Mouse (Mus musculus) midbrain, embryonic 10.5 days (tissue): ENCODE results near the gene Parn. TPM values are rescaled to one million over a fixed set of nuclear protein-coding genes. Genes with fewer than 3 reads are reported as not detected.

ENCODE experiments used
- DNase-seq: peaks from one replicate; pipeline ENCODE4 v3.0.0-alpha.2; 2017; ENCODE audit warnings: low spot score
- H3K27ac ChIP-seq: fragments of 300-500 bp; sonication (generic); replicated peaks from 2 replicates; pipeline ENCODE4 v1.5.1; 2016; ENCODE audit warnings: mild to moderate bottlenecking
- H3K27me3 ChIP-seq: fragments of 300-500 bp; sonication (generic); 2 replicates; pipeline ENCODE4 v1.6.1; 2016; ENCODE audit warnings: low read depth, mild to moderate bottlenecking; ENCODE audit not compliant: poor library complexity, severe bottlenecking
- H3K36me3 ChIP-seq: fragments of 300-500 bp; sonication (generic); 2 replicates; pipeline ENCODE4 v1.6.1; 2016; ENCODE audit warnings: mild to moderate bottlenecking, moderate library complexity
- H3K4me1 ChIP-seq: fragments of 300-500 bp; sonication (generic); 2 replicates; pipeline ENCODE4 v1.6.1; 2016
- H3K4me3 ChIP-seq: fragments of 300-500 bp; sonication (generic); 2 replicates; pipeline ENCODE4 v1.5.1; 2016; ENCODE audit warnings: mild to moderate bottlenecking, moderate library complexity
- H3K9me3 ChIP-seq: fragments of 300-500 bp; sonication (generic); replicated peaks from 2 replicates; pipeline ENCODE4 v1.6.1; 2016; ENCODE audit warnings: mild to moderate bottlenecking
- WGBS: fragments of 180-500 bp; shearing (Covaris S2); methylation state at CpG from one replicate; pipeline ENCODE4 v1.1.7; 2016; 5-methylcytosine and 5-hydroxymethylcytosine counted together
- polyA plus RNA-seq: library from polyadenylated mRNA; unstranded; fragments of >200 nt; fragmentation: Nextera tagmentation; extraction: Ambion mirVana; gene quantifications from 2 replicates; pipeline ENCODE4 v1.2.1, GENCODE M21; 2016

The Parn gene
- polyA plus RNA-seq, 1 experiment from 2014 or later = 47.2 TPM

- Histone ChIP-seq H3K27ac (no peak overlapping the region), H3K4me1 (no peaks in the 10 kb centered on the region), H3K9me3 (no peaks in the 10 kb centered on the region), H3K27me3 (no peaks in the 10 kb centered on the region), H3K4me3 (no peak overlapping the region), H3K36me3 (0 out of 2 replicates have a peak, but pooled peaks cover 8% of the 10 kb centered on the region)
- 99% methylated on average over 2 of the region's 2 CpGs for WGBS
- DNase-seq = no peak
These were observed 99.7 kb downstream of the Parn start for GRCm38 (mm10) chr16:13568280-13568679.

DNA sequence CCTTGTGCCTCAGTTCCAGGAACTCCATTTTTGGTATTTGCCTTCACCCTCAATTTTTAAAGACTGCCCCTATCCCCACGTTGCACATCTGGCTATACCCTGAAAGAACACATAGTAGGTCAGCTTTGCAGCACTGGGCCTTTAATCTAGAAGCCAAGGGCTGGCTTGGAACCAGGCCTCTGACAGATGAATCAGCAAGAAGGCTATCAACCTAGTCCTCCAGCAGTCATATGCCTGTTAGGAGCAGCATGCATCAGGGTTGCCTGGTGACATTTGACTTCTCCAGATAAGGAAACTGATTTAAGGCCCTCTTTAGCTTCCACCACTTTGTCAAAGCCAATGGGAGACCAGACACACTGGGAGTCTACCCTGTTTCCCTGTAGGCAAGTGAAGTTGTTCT, 100.4 kb downstream of the Parn start:
- no peak overlapping the region for H3K4me3 ChIP-seq
- H3K27me3 ChIP-seq = no peaks in the 10 kb centered on the region
- 0 out of 2 replicates have a peak, but pooled peaks cover 8% of the 10 kb centered on the region for H3K36me3 ChIP-seq
- no peaks in the 10 kb centered on the region for H3K4me1 ChIP-seq
- DNase-seq = no peak
- H3K27ac ChIP-seq = no peak overlapping the region
- no peaks in the 10 kb centered on the region for H3K9me3 ChIP-seq
- WGBS = 89% methylated on average over 1 of the region's 1 CpGs

DNA sequence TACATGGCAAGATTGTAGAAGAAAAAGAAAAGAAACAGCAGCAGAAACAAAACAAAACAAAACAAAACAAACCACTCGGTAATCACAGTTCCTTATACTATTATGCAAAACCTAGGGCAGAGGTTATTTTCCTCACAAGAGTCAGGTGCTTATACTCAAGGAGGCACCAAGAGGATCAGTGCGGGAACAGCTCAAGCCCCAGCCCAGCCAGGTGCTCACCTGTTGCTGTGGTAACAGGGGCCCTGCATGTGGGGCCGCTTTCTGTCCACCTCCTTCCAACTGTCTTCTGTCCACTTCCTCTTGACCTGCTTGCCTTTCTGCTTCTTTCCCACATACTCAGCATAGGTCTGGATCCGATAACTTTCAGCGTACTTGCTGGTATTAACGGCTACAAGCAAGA, 101.6 kb downstream of the Parn start:
- Histone ChIP-seq H3K4me1 (no peaks in the 10 kb centered on the region), H3K27ac (no peak overlapping the region), H3K27me3 (no peaks in the 10 kb centered on the region), H3K4me3 (no peak overlapping the region), H3K36me3 (0 out of 2 replicates have a peak, but pooled peaks cover 8% of the 10 kb centered on the region), H3K9me3 (no peaks in the 10 kb centered on the region)
- DNase-seq = no peak
- 93% methylated on average over 6 of the region's 6 CpGs for WGBS

DNA sequence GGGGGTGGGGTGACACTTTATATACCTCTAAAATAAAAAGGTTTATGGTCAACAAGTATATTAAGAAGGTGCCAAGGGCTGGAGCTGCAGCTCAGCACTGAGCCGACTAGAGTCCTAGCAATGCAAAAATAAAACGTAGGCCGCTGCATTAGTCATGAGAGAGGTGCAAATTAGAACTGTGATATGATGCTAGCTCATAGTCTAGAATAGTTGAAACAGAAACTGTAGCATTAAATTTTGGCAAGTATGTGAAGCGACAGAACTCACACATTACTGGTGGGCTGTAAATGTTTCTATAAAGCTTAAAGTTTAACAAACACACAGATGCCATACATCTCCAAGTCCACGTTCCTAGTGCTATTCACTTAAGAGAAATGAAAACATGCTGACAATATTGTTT, 102.7 kb downstream of the Parn start:
- Histone ChIP-seq H3K27ac (no peak overlapping the region), H3K27me3 (no peaks in the 10 kb centered on the region), H3K4me3 (no peak overlapping the region), H3K4me1 (no peaks in the 10 kb centered on the region), H3K9me3 (no peaks in the 10 kb centered on the region), H3K36me3 (0 out of 2 replicates have a peak, but pooled peaks cover 8% of the 10 kb centered on the region)
- no peak for DNase-seq
- 92% methylated on average over 5 of the region's 5 CpGs for WGBS

DNA sequence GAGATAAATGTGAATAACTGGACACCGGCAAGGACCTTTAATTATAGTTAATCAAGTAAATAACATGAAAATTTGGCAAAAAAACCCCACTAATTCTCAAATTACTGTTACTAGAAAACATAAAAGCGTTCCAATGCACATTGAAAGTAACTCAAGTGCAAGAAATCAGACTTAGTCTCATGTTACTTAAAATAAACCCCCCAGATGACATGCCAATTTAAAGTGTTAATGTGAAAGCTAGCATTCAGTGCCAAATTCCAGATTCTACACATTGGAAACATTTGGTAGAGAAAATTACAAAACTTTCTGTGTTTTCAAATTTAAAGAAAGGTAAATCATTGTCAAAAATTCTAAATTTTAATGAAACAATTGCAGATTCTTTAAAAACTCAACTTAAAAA, 110.2 kb downstream of the Parn start:
- H3K9me3 ChIP-seq = 0 out of 2 replicates have a peak, but pooled peaks cover 2% of the 10 kb centered on the region
- H3K36me3 ChIP-seq = peaks cover 4% of the 10 kb centered on the region
- H3K27ac ChIP-seq = no peak overlapping the region
- no peak overlapping the region for H3K4me3 ChIP-seq
- 88% methylated on average over 2 of the region's 2 CpGs for WGBS
- H3K4me1 ChIP-seq = no peaks in the 10 kb centered on the region
- DNase-seq = no peak
- no peaks in the 10 kb centered on the region for H3K27me3 ChIP-seq

GRCm38 (mm10) chr16:13556954-13557470, 111.0 kb downstream of the Parn start:
- Histone ChIP-seq H3K27ac (no peak overlapping the region), H3K36me3 (peaks cover 7% of the 10 kb centered on the region), H3K4me1 (no peaks in the 10 kb centered on the region), H3K27me3 (no peaks in the 10 kb centered on the region), H3K4me3 (no peak overlapping the region), H3K9me3 (0 out of 2 replicates have a peak, but pooled peaks cover 2% of the 10 kb centered on the region)
- 90% methylated on average over 9 of the region's 9 CpGs for WGBS
- DNase-seq = no peak

- H3K27ac ChIP-seq = no peak overlapping the region
- DNase-seq = no peak
- 0 out of 2 replicates have a peak, but pooled peaks cover 2% of the 10 kb centered on the region for H3K9me3 ChIP-seq
- peaks cover 7% of the 10 kb centered on the region for H3K36me3 ChIP-seq
- H3K4me1 ChIP-seq = no peaks in the 10 kb centered on the region
- H3K27me3 ChIP-seq = no peaks in the 10 kb centered on the region
- WGBS = 88% methylated on average over 7 of the region's 7 CpGs
- H3K4me3 ChIP-seq = no peak overlapping the region
These were observed 111.5 kb downstream of the Parn start for GRCm38 (mm10) chr16:13556446-13556845.

DNA sequence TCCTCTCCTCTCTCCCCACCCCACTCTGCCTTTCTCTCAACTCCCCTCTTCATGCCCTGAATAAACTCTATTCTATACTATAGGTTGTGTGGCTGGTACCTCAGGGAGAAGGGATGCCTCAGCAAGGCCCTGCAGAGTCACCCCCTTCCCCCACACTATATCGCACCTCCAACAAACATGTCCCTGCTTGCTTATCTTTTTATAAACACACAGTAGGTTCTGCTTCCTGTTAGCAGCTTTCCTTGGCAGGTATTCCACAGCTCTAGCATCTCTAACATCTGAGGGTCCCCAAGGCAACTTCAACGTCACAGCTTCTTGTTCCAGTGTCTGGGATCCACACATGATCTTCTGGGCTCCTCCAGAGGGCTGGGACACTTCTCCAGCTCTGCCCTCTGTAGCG, 117.3 kb downstream of the Parn start:
- WGBS = 94% methylated on average over 3 of the region's 3 CpGs
- no peak overlapping the region for H3K4me3 ChIP-seq
- H3K9me3 ChIP-seq = peaks cover 30% of the 10 kb centered on the region
- no peaks in the 10 kb centered on the region for H3K27me3 ChIP-seq
- H3K27ac ChIP-seq = no peak overlapping the region
- H3K4me1 ChIP-seq = no peaks in the 10 kb centered on the region
- H3K36me3 ChIP-seq = peaks cover 37% of the 10 kb centered on the region
- DNase-seq = no peak

DNA sequence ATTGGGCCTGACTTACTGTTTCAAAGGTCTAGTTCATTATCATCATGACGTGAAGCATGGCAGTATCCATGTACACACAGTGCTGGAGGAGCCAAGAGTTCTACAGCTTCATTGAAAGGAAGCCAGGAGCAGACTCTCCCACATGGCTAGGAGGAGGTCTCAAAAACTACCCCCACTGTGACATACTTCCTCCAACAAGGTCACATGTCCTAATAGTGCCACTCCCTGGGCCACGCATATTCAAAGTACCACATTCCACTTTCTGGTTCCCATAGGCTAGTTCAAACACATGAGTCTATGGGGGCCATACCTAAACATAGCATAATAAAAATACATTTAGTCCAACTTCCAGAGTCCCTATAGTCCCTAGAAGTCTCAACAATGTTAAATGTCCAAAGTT, 118.0 kb downstream of the Parn start:
- H3K27me3 ChIP-seq = no peaks in the 10 kb centered on the region
- no peak overlapping the region for H3K4me3 ChIP-seq
- H3K4me1 ChIP-seq = no peaks in the 10 kb centered on the region
- H3K36me3 ChIP-seq = peaks cover 44% of the 10 kb centered on the region
- DNase-seq = no peak
- 87% methylated on average over 2 of the region's 2 CpGs for WGBS
- H3K9me3 ChIP-seq = peaks cover 36% of the 10 kb centered on the region
- no peak overlapping the region for H3K27ac ChIP-seq

- WGBS = 86% methylated on average over 4 of the region's 4 CpGs
- Histone ChIP-seq H3K27ac (no peak overlapping the region), H3K27me3 (no peaks in the 10 kb centered on the region), H3K36me3 (peaks cover 39% of the 10 kb centered on the region), H3K4me1 (peaks cover 9% of the 10 kb centered on the region), H3K9me3 (peaks cover 27% of the 10 kb centered on the region), H3K4me3 (no peak overlapping the region)
- no peak for DNase-seq
These were observed 126.2 kb downstream of the Parn start for GRCm38 (mm10) chr16:13541816-13542215.

DNA sequence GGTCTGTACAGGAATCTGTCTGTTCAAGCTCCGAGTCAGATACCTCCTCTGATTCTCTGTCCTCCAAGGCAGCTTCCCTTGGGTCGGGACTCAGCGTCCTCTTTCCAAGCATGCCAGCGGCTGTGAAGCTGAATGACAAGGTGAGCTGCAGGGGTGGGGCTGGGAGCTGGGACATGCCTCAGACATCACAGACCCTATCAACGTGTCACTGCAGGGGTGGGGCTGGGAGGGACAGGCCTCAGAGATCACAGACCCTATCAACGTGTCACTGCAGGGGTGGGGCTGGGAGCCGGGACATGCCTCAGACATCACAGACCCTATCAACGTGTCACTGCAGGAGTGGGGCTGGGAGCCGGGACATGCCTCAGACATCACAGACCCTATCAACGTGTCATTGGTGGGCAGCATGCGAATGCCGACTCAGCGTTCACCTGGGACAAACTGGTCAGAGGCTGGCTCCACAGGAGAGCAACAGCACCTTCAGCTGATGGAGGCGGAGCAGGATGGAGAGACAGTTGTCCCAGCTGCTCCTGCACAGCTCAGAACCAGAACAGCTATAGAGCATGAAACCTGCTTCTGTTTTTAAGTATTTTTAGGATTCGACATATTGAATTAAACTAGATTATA, 126.7 kb downstream of the Parn start:
- WGBS = 88% methylated on average over 15 of the region's 15 CpGs
- Histone ChIP-seq H3K27me3 (no peaks in the 10 kb centered on the region), H3K27ac (no peak overlapping the region), H3K36me3 (peaks cover 33% of the 10 kb centered on the region), H3K4me3 (no peak overlapping the region), H3K4me1 (peaks cover 9% of the 10 kb centered on the region), H3K9me3 (peaks cover 21% of the 10 kb centered on the region)
- no peak for DNase-seq

GRCm38 (mm10) chr16:13538933-13539648, 128.9 kb downstream of the Parn start:
- H3K9me3 ChIP-seq = no peaks in the 10 kb centered on the region
- H3K36me3 ChIP-seq = peaks cover 14% of the 10 kb centered on the region
- H3K27me3 ChIP-seq = no peaks in the 10 kb centered on the region
- no peak for DNase-seq
- 69% methylated on average over 9 of the region's 9 CpGs for WGBS
- peaks cover 9% of the 10 kb centered on the region for H3K4me1 ChIP-seq
- H3K27ac ChIP-seq = no peak overlapping the region
- no peak overlapping the region for H3K4me3 ChIP-seq
